Comparison of ENCODE assay signal across 8 mouse cellular contexts in the genomic region with DNA sequence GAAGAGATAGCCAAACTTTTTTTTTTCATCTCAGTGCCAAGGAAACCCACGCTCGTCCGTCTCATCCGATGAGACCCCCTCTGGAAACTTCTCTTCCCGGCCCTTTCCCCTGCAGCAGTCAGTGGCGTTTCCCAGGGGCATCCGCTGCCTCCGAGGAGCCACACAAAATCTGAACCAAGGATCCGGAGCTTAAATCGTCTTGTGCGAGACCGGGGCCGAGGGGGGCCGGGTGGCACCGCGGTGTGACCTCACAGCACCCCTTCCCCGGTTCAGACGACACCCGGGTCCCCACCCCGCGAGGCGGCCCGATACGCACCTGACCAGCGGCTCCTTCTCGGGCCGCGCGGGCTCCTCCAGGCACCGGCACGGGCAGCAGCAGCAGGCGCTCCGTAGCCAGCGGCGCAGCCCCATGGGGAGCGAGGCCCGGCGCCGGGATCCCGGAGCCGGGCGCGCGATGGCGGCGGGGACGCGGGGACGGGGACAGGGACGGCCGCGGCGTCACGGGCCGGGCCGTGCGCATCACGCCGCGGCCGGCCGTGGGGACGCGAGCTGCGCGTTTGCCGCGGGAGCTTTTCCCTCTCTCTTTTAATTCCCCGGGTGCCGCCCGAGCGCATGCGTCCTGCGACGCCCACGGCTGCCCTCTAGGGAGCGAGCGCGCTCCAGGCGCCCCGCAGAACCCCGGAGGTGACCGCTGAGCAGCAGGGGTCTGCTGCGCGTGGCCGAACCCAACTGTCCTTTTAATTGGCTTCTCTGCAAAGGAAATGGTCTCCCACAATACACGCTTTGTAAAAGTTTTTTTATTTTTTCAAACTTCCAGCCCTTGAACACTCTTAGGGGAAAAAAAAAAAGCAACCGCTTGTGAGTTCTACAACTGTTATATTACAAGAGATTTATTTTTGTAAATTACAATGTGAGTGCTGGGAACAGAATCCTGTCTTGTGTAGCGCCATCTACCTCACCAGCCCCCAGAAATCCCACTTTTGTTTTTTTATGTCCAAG. TPM values are rescaled to one million over a fixed set of nuclear protein-coding genes. Genes with fewer than 3 reads are reported as not detected.
DNase-seq lines count a peak whose midpoint lies in the region; ATAC-seq and TF ChIP-seq lines count a peak whose summit lies in the region.
"Had no signal": no experiment of that assay in that cellular context is flagged by ENCODE, and none has a peak within 500 bp of the region (broad histone marks: within the 10 kb centered on the region; RNA-seq: fewer than 3 reads in every experiment).

TSS of gene Mreg (minus strand) at position 607 of the 999 bp plus-strand sequence.

- peaks cover 14% of the 10 kb centered on the region; the same call in 1 of the 2 replicates for H3K27me3 ChIP-seq in limb, embryonic 12.5 days
- H3K27me3 ChIP-seq in midbrain, embryonic 13.5 days: peaks cover 18% of the 10 kb centered on the region; the same call in 1 of the 2 replicates
- H3K27me3 ChIP-seq in small intestine, adult 2 months (ENCODE audit: control insufficient read depth, insufficient read depth, low read length): no peaks in the 10 kb centered on the region

- DNase-seq in adrenal gland, adult 18-20 months (ENCODE audit: low spot score in 2 of 2): peak; percentile 58 to 65
- peak; percentile 71 to 79 for DNase-seq in cerebellum, postnatal 36 days
- peak; percentile 57 for DNase-seq in gastrocnemius, postnatal 25 days

- H3K4me3 ChIP-seq in limb, embryonic 12.5 days (replicated peaks): peak within 1 kb of the TSS; percentile 80
- H3K4me3 ChIP-seq in midbrain, embryonic 13.5 days (replicated peaks): peak within 1 kb of the TSS; percentile 74
- peak within 1 kb of the TSS; percentile 80 for H3K4me3 ChIP-seq in small intestine, adult 2 months (ENCODE audit: low read depth, low read length)

- peak; percentile 55; the same call in 1 of the 2 replicates for TF ChIP-seq CTCF in small intestine, adult 2 months (IDR thresholded peaks at IDR 0.05; ENCODE audit: extremely low read depth, insufficient read length, insufficient replicate concordance, low read depth, low read length)

- H3K27ac ChIP-seq in limb, embryonic 12.5 days: no peak within 1 kb of the TSS
- H3K27ac ChIP-seq in midbrain, embryonic 13.5 days: 0 out of 2 replicates have a peak within 1 kb of the TSS, but pooled peaks have one; percentile 9
- no peak within 1 kb of the TSS for H3K27ac ChIP-seq in small intestine, adult 2 months (ENCODE audit: insufficient read depth, low read depth, low read length)
- H3K27ac ChIP-seq: macrophage had no signal

- ATAC-seq in inflammation-experienced regulatory T-cells, adult 6 months: peak; percentile 38
- peak; percentile 41; the same call in 1 of the 2 replicates for ATAC-seq in limb, embryonic 12.5 days (ENCODE audit: insufficient number of reproducible peaks, insufficient read depth, low FRiP score, low TSS enrichment, low read depth)
- peak; percentile 86 for ATAC-seq in midbrain, embryonic 13.5 days

- WGBS in limb, embryonic 12.5 days: under 1% methylated on average over 89 of the region's 89 CpGs
- WGBS in midbrain, embryonic 13.5 days: under 1% methylated on average over 87 of the region's 89 CpGs
- under 1% methylated on average over 78 of the region's 89 CpGs for WGBS in small intestine, adult 2 months

- peak; percentile 42 for TF ChIP-seq POLR2A in small intestine, adult 2 months (IDR thresholded peaks at IDR 0.05; ENCODE audit: low read depth, low read length)

- peak within 1 kb of the TSS; percentile 97 for H3K4me2 ChIP-seq in limb, embryonic 12.5 days
- H3K4me2 ChIP-seq in midbrain, embryonic 13.5 days (replicated peaks): peak within 1 kb of the TSS; percentile 99

- no peaks in the 10 kb centered on the region for H3K36me3 ChIP-seq in limb, embryonic 12.5 days
- no peaks in the 10 kb centered on the region for H3K36me3 ChIP-seq in midbrain, embryonic 13.5 days
- H3K36me3 ChIP-seq in small intestine, adult 2 months (ENCODE audit: control insufficient read depth, insufficient read depth, low read length): no peaks in the 10 kb centered on the region

- peak within 1 kb of the TSS; percentile 81 for H3K9ac ChIP-seq in limb, embryonic 12.5 days (replicated peaks)
- H3K9ac ChIP-seq in midbrain, embryonic 13.5 days (replicated peaks): peak within 1 kb of the TSS; percentile 80

- H3K9me3 ChIP-seq in limb, embryonic 12.5 days: no peaks in the 10 kb centered on the region
- H3K9me3 ChIP-seq in midbrain, embryonic 13.5 days: no peaks in the 10 kb centered on the region

- H3K4me1 ChIP-seq in limb, embryonic 12.5 days (replicated peaks): peaks cover 4% of the 10 kb centered on the region
- peaks cover 14% of the 10 kb centered on the region for H3K4me1 ChIP-seq in midbrain, embryonic 13.5 days (replicated peaks)
- H3K4me1 ChIP-seq in small intestine, adult 2 months (ENCODE audit: control insufficient read depth, insufficient read depth, insufficient read length, low read length): peaks cover 8% of the 10 kb centered on the region; the same call in 1 of the 2 replicates

RNA-seq across cellular contexts. Expression of gene Mreg, which starts in this region (rescaled TPM):
- total RNA-seq in adrenal gland, adult 18-20 months (2021): 1 to 10 TPM; 2.2 to 2.3 TPM
- 10 to 100 TPM; 39.6 to 50.5 TPM for total RNA-seq in gastrocnemius, postnatal 25 days (2021)
- polyA plus RNA-seq in inflammation-experienced regulatory T-cells, adult 6 months (2017; shearing (Covaris generic)): under 1 TPM in 1 of 3 experiments, not detected in 2; 0.47 TPM
- polyA plus RNA-seq in limb, embryonic 12.5 days (2016; fragmentation: Nextera tagmentation; extraction: Ambion mirVana): 2.4 and 2.8 TPM in 2 replicates
- 1.4 and 1.8 TPM in 2 replicates for polyA plus RNA-seq in midbrain, embryonic 13.5 days (2015; fragmentation: Nextera tagmentation; extraction: Ambion mirVana)
- 0.94 and 11.0 TPM in 2 replicates for polyA plus RNA-seq in small intestine, adult 2 months (2012; rRNA removed)

Comparison
In these comparisons a context has a peak if more than half of its experiments do, and no peak if none do; other contexts are left out.
1. RNA of gene Mreg (total RNA-seq): 39.6 to 50.5 TPM in gastrocnemius, postnatal 25 days; 2.2 to 2.3 TPM in adrenal gland, adult 18-20 months; every median in the first group is over 10 times any median in the second.
2. Peak in ATAC-seq in inflammation-experienced regulatory T-cells, adult 6 months; RNA of the gene not detected or under 1 TPM.
3. Peak in every context shown above with its lines, with median percentiles within 50 percentile points of each other: DNase-seq, ATAC-seq and H3K4me3 ChIP-seq.